Mouse (Mus musculus) heart, embryonic 15.5 days (tissue): ENCODE data around the gene Tent5b. TPM values are rescaled to one million over a fixed set of nuclear protein-coding genes. Genes with fewer than 3 reads are reported as not detected.
A peak's percentile ranks its signal among the peaks of the same experiment; 100 is the strongest.

Experiments
- ATAC-seq: fragments of 200-750 bp; cut with Nextera tagmentation; replicated peaks from 2 replicates; pipeline ENCODE4 v1.8.0; 2017; ENCODE audit warnings: low read depth, moderate TSS enrichment; ENCODE audit not compliant: insufficient number of reproducible peaks, insufficient read depth, low FRiP score
- H3K27ac ChIP-seq: fragments of 300-500 bp; sonication (generic); 2 replicates; pipeline ENCODE4 v1.5.1; 2015; ENCODE audit warnings: mild to moderate bottlenecking, inconsistent platforms
- H3K27me3 ChIP-seq: fragments of 300-500 bp; sonication (generic); 2 replicates; pipeline ENCODE4 v1.6.1; 2015; ENCODE audit warnings: inconsistent platforms
- H3K36me3 ChIP-seq: fragments of 300-500 bp; sonication (generic); 2 replicates; pipeline ENCODE4 v1.6.1; 2015; ENCODE audit warnings: mild to moderate bottlenecking, inconsistent platforms
- H3K4me1 ChIP-seq: fragments of 300-500 bp; sonication (generic); replicated peaks from 2 replicates; pipeline ENCODE4 v1.6.1; 2015; ENCODE audit warnings: inconsistent platforms
- H3K4me2 ChIP-seq: fragments of 300-500 bp; sonication (generic); 2 replicates; pipeline ENCODE4 v1.6.1; 2015; ENCODE audit warnings: inconsistent platforms, mild to moderate bottlenecking, moderate library complexity
- H3K4me3 ChIP-seq: fragments of 300-500 bp; sonication (generic); 2 replicates; pipeline ENCODE4 v1.5.1; 2015; ENCODE audit warnings: mild to moderate bottlenecking, inconsistent platforms
- H3K9ac ChIP-seq: fragments of 300-500 bp; sonication (generic); 2 replicates; pipeline ENCODE4 v1.6.1; 2015; ENCODE audit warnings: mild to moderate bottlenecking, inconsistent platforms
- H3K9me3 ChIP-seq: fragments of 300-500 bp; sonication (generic); replicated peaks from 2 replicates; pipeline ENCODE4 v1.6.1; 2016; ENCODE audit warnings: inconsistent platforms
- WGBS: fragments of 180-500 bp; shearing (Covaris S2); methylation state at CpG from one replicate; pipeline ENCODE4 v1.1.7; 2015; ENCODE audit warnings: mixed read lengths; 5-methylcytosine and 5-hydroxymethylcytosine counted together
- polyA plus RNA-seq: library from polyadenylated mRNA; unstranded; fragments of >200 nt; fragmentation: Nextera tagmentation; extraction: Ambion mirVana; gene quantifications from 2 replicates; pipeline ENCODE4 v1.2.1, GENCODE M21; 2015

Gene Tent5b
- 0.83 and 1.2 TPM in 2 replicates for polyA plus RNA-seq

DNA sequence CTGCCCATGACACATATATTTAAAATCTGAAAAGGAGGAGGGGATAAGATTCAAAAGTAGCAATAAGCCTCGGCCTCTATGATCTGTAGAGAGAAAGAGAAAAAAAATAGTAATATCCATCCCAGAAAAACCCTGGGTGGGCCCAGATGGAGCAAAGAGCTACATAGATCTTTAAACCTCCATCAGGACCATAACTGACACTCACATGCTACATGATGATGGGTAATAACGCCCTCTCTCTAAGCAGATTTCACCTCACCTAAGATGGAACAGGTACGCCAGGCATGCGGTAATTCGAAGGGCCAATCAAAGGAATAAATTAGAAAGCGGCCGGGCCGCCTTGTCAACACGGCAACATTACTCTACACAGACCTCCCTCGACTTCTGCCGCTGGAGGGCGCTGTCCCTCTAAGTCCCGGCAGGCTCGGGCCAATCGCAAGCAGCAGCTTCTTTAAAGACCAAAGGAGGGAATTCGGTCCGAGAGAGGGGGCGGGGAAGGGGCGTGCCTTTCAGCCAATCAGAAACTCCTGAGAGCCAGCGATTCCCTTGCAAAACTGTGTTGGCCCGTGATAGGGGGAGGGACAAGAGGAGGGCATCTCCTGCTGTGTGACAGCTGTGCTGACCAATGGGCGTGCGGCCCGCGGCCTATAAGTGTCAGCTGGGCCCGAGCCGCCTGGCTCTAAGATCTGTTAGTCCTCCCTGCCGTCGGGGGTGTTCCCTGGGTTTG, at the start of gene Tent5b:
TSS of gene Tent5b (plus strand) at position 675 of the 727 bp plus-strand sequence.
- WGBS = 3% methylated on average over 29 of the region's 29 CpGs
- Histone ChIP-seq H3K9me3 (no peaks in the 10 kb centered on the region), H3K4me3 (peak within 1 kb of the TSS; percentile 53), H3K4me2 (peak within 1 kb of the TSS; percentile 73), H3K27me3 (peaks cover 61% of the 10 kb centered on the region), H3K36me3 (no peaks in the 10 kb centered on the region), H3K4me1 (peaks cover 25% of the 10 kb centered on the region), H3K27ac (no peak within 1 kb of the TSS), H3K9ac (peak within 1 kb of the TSS; percentile 51)
- peak; percentile 98 for ATAC-seq

DNA sequence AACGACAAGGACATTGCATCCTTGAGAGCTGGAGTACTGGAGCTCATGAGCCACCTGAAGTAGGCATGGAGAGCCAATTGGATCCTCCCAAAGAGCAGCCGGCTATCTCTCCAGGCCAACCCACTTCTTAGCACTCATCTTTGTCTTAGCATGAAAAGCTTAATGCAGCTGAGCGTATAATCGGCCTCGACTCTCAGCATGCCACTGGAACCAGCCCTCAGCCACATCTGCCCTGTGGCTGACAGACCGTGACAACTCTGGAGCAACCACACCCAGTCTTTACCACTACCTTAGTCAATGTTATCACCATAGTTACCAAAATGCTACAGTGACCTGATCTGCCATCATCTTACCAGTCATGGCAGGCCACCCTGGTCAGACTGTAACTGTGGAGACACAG, 48.4 kb upstream of the Tent5b start:
- H3K4me3 ChIP-seq = no peak overlapping the region
- WGBS = 86% methylated on average over 6 of the region's 6 CpGs

DNA sequence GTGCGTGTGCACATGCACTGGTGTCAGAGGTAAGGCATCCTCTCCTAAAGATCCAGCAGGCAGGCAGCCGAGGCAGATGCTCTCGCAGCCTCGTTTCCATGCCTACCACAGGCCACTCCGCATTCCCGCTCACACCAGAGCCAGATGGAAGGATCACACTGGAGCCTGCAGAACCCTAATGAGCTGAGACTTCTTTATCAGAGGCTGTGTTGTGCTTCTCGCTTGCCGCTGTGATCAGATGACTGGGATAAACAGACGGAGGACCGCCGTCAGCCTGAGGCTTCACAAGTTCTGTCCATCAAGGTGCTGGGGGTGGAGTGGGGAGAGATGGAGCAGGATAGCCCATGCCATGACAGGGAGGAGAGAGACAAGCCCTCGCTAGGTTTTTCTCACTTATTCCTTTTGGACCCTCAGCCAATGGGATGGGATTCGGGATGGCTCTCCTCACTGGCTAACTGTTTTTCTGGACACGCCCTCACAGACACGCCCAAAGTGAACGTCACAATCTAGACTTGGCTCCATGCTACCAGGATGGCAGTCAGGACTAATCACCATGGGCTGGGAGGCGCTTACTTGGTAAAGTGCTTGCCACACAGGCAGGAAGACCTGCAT, 47.3 kb upstream of the Tent5b start:
- Histone ChIP-seq H3K36me3 (no peaks in the 10 kb centered on the region), H3K4me3 (no peak overlapping the region), H3K27ac (no peak overlapping the region), H3K27me3 (no peaks in the 10 kb centered on the region), H3K4me2 (peak overlapping the region; percentile 30; the same call in 1 of the 2 replicates), H3K9me3 (no peaks in the 10 kb centered on the region), H3K9ac (0 out of 2 replicates have a peak overlapping the region, but pooled peaks have one; percentile 4), H3K4me1 (peaks cover 5% of the 10 kb centered on the region; the same call in 1 of the 2 replicates)
- ATAC-seq = no peak
- WGBS = 25% methylated on average over 17 of the region's 17 CpGs

More for the DNA sequence above, 48.4 kb upstream of the Tent5b start:
- Histone ChIP-seq H3K4me1 (peaks cover 5% of the 10 kb centered on the region; the same call in 1 of the 2 replicates), H3K9me3 (no peaks in the 10 kb centered on the region), H3K9ac (no peak overlapping the region), H3K4me2 (no peak overlapping the region), H3K27me3 (no peaks in the 10 kb centered on the region), H3K27ac (no peak overlapping the region), H3K36me3 (no peaks in the 10 kb centered on the region)
- ATAC-seq = no peak

DNA sequence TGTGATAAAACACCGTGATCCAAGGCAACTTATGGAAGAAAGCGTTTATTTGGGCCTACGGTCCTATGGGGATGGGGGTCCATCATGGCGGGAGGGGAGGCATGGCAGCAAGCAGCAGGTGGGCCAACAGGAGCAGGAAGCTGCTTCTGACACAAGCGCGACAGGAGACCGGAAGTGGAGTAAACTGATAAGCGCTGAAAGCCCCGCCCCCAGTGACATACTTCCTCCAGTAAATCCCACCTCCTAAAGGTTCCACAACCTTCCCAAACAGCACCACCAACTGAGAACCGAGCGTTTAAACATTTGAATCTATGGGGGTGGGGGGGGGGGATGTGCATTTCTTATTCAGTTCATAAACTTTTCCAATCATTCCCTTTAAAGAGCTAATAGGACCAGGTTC, 44.0 kb upstream of the Tent5b start:
- no peak for ATAC-seq

DNA sequence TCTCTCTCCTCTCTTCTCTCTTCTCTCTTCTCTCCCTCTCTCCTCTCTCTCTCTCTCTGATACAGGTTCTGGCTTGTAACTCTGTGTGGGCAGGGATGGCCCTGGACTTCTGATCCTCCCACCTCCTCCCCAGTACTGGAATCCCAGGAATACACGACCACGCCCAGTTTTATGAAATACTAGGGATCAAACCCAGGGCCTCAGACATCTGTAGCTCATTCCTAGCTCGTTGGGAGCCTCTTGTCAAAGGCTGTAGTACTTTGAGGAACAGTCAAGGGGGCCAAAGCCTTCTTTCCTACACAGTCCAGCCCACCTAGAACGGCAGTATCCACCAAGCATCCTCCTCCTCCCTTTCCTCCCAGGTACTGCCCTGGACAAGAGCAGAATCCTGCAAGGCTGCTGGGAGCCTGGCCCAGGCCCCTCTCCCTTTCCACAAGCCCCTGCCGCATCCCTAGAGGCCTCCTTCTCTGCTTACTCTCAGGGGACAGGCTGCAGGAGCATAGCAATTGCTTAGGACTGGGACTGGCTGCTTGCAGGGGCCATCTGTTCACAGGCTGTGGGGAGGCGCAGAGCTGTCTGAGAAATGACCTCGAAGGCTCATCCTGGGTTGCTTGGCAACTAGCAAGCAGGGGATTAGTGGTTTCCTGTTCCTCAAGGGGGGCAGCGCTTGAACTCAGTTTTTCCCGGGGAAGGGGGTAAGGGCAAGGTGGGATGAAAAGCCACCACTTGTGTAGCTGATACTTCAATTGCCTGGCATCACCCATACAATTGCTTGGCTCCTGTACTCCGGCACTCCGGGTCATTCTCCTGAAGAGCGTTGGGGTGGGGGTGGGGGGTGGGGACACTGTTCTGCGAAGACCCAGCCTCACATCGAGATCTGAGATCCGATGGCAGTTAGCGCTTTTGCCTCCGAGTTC, 40.2 kb upstream of the Tent5b start:
- Histone ChIP-seq H3K27me3 (no peaks in the 10 kb centered on the region), H3K4me3 (peak overlapping the region; percentile 2; the same call in 1 of the 2 replicates), H3K9me3 (no peaks in the 10 kb centered on the region), H3K9ac (no peak overlapping the region), H3K27ac (no peak overlapping the region), H3K4me2 (peak overlapping the region; percentile 47), H3K4me1 (peaks cover 25% of the 10 kb centered on the region), H3K36me3 (no peaks in the 10 kb centered on the region)
- peak; percentile 54; the same call in 1 of the 2 replicates for ATAC-seq
- WGBS = 10% methylated on average over 17 of the region's 17 CpGs

More for the DNA sequence above, 44.0 kb upstream of the Tent5b start:
- Histone ChIP-seq H3K9me3 (no peaks in the 10 kb centered on the region), H3K9ac (no peak overlapping the region), H3K4me1 (peaks cover 21% of the 10 kb centered on the region), H3K4me3 (no peak overlapping the region), H3K4me2 (no peak overlapping the region), H3K27me3 (no peaks in the 10 kb centered on the region), H3K27ac (no peak overlapping the region), H3K36me3 (no peaks in the 10 kb centered on the region)
- WGBS = 87% methylated on average over 11 of the region's 11 CpGs

DNA sequence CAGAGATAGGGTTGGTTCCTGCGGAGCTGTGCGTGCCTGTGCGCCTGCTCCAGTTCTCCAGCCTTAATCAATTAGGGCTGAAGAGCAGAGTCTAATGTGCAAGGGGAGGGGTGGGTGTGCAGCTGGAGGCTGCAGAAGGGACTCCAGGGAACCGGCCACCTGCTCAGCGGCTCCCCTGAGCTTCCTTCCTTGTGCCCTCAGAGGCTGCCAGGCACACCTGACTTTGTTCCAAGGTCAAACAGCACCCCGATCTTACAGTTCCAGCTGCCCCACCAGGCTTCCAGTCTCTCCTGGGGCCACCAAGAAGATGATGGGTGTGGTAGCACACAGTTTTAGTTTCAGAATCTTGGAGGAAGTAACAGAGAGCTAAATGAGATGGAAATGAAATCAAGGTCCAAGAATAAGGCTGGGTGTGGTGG, 39.5 kb upstream of the Tent5b start:
- H3K27ac ChIP-seq = no peak overlapping the region
- H3K36me3 ChIP-seq = no peaks in the 10 kb centered on the region
- H3K4me3 ChIP-seq = peak overlapping the region; percentile 2; the same call in 1 of the 2 replicates
- H3K4me1 ChIP-seq = peaks cover 25% of the 10 kb centered on the region
- H3K27me3 ChIP-seq = no peaks in the 10 kb centered on the region
- no peaks in the 10 kb centered on the region for H3K9me3 ChIP-seq
- WGBS = 5% methylated on average over 6 of the region's 6 CpGs
- no peak overlapping the region for H3K9ac ChIP-seq
- H3K4me2 ChIP-seq = peak overlapping the region; percentile 47
- no peak for ATAC-seq

DNA sequence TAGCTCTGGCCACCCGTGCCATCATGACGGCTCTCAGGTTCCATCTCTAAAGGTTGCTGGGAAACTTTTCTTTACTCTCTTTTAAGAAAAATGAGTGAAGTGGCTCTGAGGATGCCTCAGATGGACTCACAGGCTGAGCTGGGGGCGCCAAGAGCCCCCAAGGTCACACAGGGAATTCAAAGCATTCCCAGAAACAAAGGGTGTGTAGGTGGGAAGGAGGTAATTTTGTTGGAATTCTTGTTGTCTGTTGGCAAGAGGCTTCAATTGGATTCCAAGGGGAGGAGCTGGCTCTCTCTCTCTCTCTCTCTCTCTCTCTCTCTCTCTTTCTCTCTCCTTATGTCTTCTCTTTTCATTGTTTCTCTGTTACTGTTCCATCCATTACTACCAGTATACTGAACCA, 37.7 kb upstream of the Tent5b start:
- Histone ChIP-seq H3K27me3 (no peaks in the 10 kb centered on the region), H3K27ac (peak overlapping the region; percentile 70; the same call in 1 of the 2 replicates), H3K4me1 (peaks cover 25% of the 10 kb centered on the region), H3K9me3 (no peaks in the 10 kb centered on the region), H3K36me3 (no peaks in the 10 kb centered on the region), H3K9ac (no peak overlapping the region), H3K4me3 (no peak overlapping the region), H3K4me2 (no peak overlapping the region)
- WGBS = 68% methylated on average over 3 of the region's 3 CpGs
- no peak for ATAC-seq

DNA sequence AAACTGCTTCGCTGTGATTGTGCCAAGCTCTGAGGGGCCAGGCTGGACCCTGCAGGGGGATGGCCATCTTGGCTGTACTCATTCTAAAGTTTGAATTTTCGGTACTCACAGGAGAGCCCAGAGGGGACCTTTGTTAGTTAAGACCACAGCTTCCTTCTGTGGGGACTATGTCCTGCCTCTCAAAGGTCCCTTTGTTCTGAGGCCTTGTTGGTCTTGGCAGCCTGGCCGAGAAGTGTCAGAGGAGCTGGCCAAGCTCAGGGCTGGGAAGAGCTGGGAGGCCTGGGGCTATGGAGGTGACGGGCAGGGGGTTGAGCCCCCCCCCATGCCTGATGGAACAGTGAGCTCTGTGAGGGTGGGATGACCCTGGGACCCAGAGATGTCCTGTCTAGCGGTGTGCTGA, 36.8 kb upstream of the Tent5b start:
- Histone ChIP-seq H3K9me3 (no peaks in the 10 kb centered on the region), H3K9ac (no peak overlapping the region), H3K4me2 (no peak overlapping the region), H3K36me3 (no peaks in the 10 kb centered on the region), H3K4me1 (peaks cover 23% of the 10 kb centered on the region), H3K4me3 (no peak overlapping the region), H3K27me3 (no peaks in the 10 kb centered on the region; the same call in none of the 2 replicates), H3K27ac (peak overlapping the region; percentile 70)
- 52% methylated on average over 5 of the region's 5 CpGs for WGBS
- peak; percentile 50; the same call in 1 of the 2 replicates for ATAC-seq

DNA sequence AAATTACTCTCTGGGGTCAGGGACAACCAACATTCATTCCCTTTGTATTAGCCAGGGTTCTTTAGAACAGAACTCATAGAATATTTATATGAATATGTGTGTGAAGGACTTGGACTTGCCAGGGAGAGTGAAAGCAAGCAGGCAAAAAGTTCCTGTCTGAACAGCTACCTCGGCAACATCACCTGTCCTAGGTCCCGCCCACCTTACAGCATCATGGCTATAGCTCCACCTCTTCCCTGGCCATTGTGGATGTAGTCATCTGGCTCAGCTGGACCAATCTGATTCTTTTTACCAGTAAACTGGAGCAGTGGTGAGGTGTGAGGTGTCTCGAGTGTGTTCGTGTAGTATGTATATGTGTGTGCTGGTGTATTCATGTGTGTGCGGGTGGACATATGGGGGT, 34.2 kb upstream of the Tent5b start:
- Histone ChIP-seq H3K9me3 (no peaks in the 10 kb centered on the region), H3K4me3 (no peak overlapping the region), H3K36me3 (no peaks in the 10 kb centered on the region), H3K27ac (no peak overlapping the region), H3K4me1 (peaks cover 18% of the 10 kb centered on the region), H3K27me3 (no peaks in the 10 kb centered on the region; the same call in none of the 2 replicates), H3K4me2 (no peak overlapping the region), H3K9ac (no peak overlapping the region)
- WGBS = 87% methylated on average over 5 of the region's 5 CpGs
- no peak for ATAC-seq

DNA sequence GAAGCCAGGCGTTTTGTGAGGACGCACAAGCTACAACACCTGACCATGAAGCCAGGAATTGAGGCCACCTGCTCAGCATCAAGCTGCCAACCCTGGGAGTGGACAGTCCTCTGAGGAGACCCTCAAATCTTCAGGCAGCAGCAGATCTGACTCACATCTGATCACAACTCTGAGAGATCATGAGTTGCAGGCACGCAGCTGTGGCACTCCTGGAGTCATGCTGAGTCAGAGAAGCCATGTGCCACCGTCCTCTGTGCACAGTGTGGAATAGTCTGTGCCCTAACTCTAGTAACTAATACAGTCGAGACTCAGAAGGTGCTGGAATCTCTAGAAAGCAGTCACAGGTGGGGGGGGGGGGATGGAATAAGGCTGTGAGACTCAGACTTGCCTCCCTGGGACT, 32.6 kb upstream of the Tent5b start:
- no peak overlapping the region for H3K4me2 ChIP-seq
- H3K4me1 ChIP-seq = peaks cover 17% of the 10 kb centered on the region
- H3K9ac ChIP-seq = no peak overlapping the region
- no peaks in the 10 kb centered on the region for H3K36me3 ChIP-seq
- no peaks in the 10 kb centered on the region for H3K9me3 ChIP-seq
- H3K27me3 ChIP-seq = no peaks in the 10 kb centered on the region; the same call in none of the 2 replicates
- no peak overlapping the region for H3K4me3 ChIP-seq
- no peak overlapping the region for H3K27ac ChIP-seq
- ATAC-seq = no peak
- 49% methylated on average over 5 of the region's 5 CpGs for WGBS

DNA sequence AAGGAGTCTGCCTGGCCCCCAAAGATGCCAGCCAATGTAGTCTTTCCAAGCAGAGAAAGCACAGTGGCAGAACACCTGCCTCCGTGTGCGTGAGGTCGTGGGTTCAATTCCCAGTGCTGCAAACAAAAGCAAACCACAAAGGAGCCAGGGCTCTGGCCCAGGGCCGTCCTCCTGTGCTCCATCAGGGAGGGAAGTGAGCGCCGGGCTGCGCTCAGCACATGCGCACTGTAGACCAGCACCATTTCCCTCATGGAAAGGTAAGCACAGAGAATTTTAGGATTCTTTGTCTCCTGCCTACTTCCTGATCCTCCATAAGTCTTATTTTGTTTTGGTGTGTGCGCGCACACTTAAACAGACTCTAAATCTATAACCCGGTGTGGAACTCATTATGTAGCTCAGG, 32.0 kb upstream of the Tent5b start:
- Histone ChIP-seq H3K4me2 (no peak overlapping the region), H3K9me3 (no peaks in the 10 kb centered on the region), H3K4me1 (peaks cover 15% of the 10 kb centered on the region), H3K27me3 (no peaks in the 10 kb centered on the region; the same call in none of the 2 replicates), H3K36me3 (no peaks in the 10 kb centered on the region), H3K27ac (no peak overlapping the region), H3K9ac (no peak overlapping the region), H3K4me3 (no peak overlapping the region)
- ATAC-seq = no peak
- 79% methylated on average over 11 of the region's 11 CpGs for WGBS
